Mouse (Mus musculus) small intestine, adult 2 months (tissue): ENCODE results near the gene Gpr75.

Experiments
- CTCF ChIP-seq: fragments of 200-500 bp; IDR thresholded peaks from 2 replicates; pipeline ENCODE4 v1.5.1; 2012; ENCODE audit warnings: low read depth, mild to moderate bottlenecking, control low read depth, inconsistent platforms, low read length, moderate library complexity, mixed read lengths; ENCODE audit not compliant: insufficient replicate concordance, insufficient read length; ENCODE audit errors: extremely low read depth
- POLR2A ChIP-seq: fragments of 200-500 bp; IDR thresholded peaks from 2 replicates; pipeline ENCODE4 v1.6.1; 2012; ENCODE audit warnings: low read depth, mild to moderate bottlenecking, control low read depth, inconsistent platforms, low read length, moderate library complexity

GRCm38 (mm10) chr11:30838793-30839192 lies 46.4 kb upstream of the Gpr75 start:
- TF ChIP-seq CTCF (no peak), POLR2A (no peak)
